13 mouse cellular contexts compared by ENCODE assay signal in the genomic region with DNA sequence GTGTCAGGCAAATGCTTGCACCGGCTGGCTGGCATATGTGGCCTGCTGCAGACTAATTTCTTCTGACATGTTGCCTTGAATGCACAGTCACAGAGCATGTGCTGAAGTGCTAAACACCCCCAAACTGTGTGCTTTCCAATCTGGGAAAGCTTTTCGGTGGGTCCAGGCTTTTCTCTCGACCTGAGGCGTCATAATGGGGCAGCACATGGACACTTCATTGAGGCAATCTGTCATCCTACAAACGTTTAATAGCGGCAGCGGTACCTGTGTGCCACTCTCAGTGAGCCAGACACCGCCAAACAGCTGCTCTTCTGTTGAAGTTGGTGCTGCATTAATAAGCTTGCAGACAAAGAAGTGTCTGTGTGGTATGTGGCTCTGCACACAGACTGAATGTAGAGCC.
DNase-seq lines count a peak whose midpoint lies in the region; ATAC-seq and TF ChIP-seq lines count a peak whose summit lies in the region.
"Had no signal": no experiment of that assay in that cellular context is flagged by ENCODE, and none has a peak within 500 bp of the region (broad histone marks: within the 10 kb centered on the region; RNA-seq: fewer than 3 reads in every experiment).

No protein-coding gene starts in this region.

- H3K4me3 ChIP-seq in hindbrain, postnatal 0 days (ENCODE audit: low read length), result no peak overlapping the region
- H3K4me3 ChIP-seq in neural tube, embryonic 15.5 days (replicated peaks), result no peak overlapping the region

- H3K27me3 ChIP-seq in hindbrain, postnatal 0 days (ENCODE audit: insufficient read depth, low read length), result no peaks in the 10 kb centered on the region
- H3K27me3 ChIP-seq in neural tube, embryonic 15.5 days (replicated peaks), result no peaks in the 10 kb centered on the region

- peak; percentile 86 for ATAC-seq in hindbrain, postnatal 0 days
- peak; percentile 58; the same call in 1 of the 2 replicates for ATAC-seq in neural tube, embryonic 15.5 days (ENCODE audit: low FRiP score)
- ATAC-seq in inflammation-experienced regulatory T-cells, adult 6 months, result no peak

- H3K27ac ChIP-seq in hindbrain, postnatal 0 days, result peak overlapping the region; percentile 36; the same call in 1 of the 2 replicates
- H3K27ac ChIP-seq in neural tube, embryonic 15.5 days (replicated peaks), result no peak overlapping the region

- H3K36me3 ChIP-seq in hindbrain, postnatal 0 days (ENCODE audit: insufficient read depth, low read length), result no peaks in the 10 kb centered on the region
- no peaks in the 10 kb centered on the region for H3K36me3 ChIP-seq in neural tube, embryonic 15.5 days

- no peak for TF ChIP-seq CTCF in hindbrain, postnatal 0 days (IDR thresholded peaks at IDR 0.05; ENCODE audit: low read depth)

- WGBS in hindbrain, postnatal 0 days, result 32% methylated on average over 8 of the region's 8 CpGs
- 42% methylated on average over 8 of the region's 8 CpGs for WGBS in neural tube, embryonic 15.5 days

- no peak overlapping the region; the same call in 1 of the 2 replicates for H3K4me2 ChIP-seq in hindbrain, postnatal 0 days (ENCODE audit: low read depth, low read length)
- H3K4me2 ChIP-seq in neural tube, embryonic 15.5 days, result no peak overlapping the region

- peak; percentile 9 for DNase-seq in embryo, embryonic 10.5 days (ENCODE audit: low spot score)
- DNase-seq in embryo, embryonic 10 days (ENCODE audit: low spot score), result no peak
- DNase-seq in right cerebral cortex, postnatal 10 days (ENCODE audit: low spot score in 2 of 2), result peak; percentile 25 to 56
- DNase-seq in right cerebral cortex, postnatal 36 days (ENCODE audit: low spot score in 2 of 2), result no peak
- peak; percentile 79 for DNase-seq in hindbrain, postnatal 0 days (ENCODE audit: low spot score)
- DNase-seq in testis, postnatal 10 days (ENCODE audit: low spot score), result no peak
- DNase-seq: cerebellum, adult 11 months; heart, postnatal 4 days; kidney, postnatal 4 days; liver; lung, postnatal 4 days had no signal

- H3K9me3 ChIP-seq in hindbrain, postnatal 0 days (ENCODE audit: low read length), result no peaks in the 10 kb centered on the region
- no peaks in the 10 kb centered on the region for H3K9me3 ChIP-seq in neural tube, embryonic 15.5 days (replicated peaks)

- no peaks in the 10 kb centered on the region for H3K4me1 ChIP-seq in hindbrain, postnatal 0 days (ENCODE audit: insufficient read depth, low read length)
- no peaks in the 10 kb centered on the region for H3K4me1 ChIP-seq in neural tube, embryonic 15.5 days

- H3K9ac ChIP-seq in hindbrain, postnatal 0 days (replicated peaks; ENCODE audit: low read length), result no peak overlapping the region
- no peak overlapping the region for H3K9ac ChIP-seq in neural tube, embryonic 15.5 days (replicated peaks)

Comparison
In these comparisons a context has a peak if more than half of its experiments do, and no peak if none do; other contexts are left out.
1. DNase-seq: peak in embryo, embryonic 10.5 days (single experiment), right cerebral cortex, postnatal 10 days (2 of 2) and hindbrain, postnatal 0 days (single experiment); none in embryo, embryonic 10 days (single experiment), right cerebral cortex, postnatal 36 days (0 of 2) and testis, postnatal 10 days (single experiment).